Mouse (Mus musculus) liver, adult 2 months (tissue): ENCODE data around the gene Fam161b. TPM values are rescaled to one million over a fixed set of nuclear protein-coding genes. Genes with fewer than 3 reads are reported as not detected.

Experiments
- DNase-seq: peaks from one replicate; pipeline ENCODE4 v3.0.0-alpha.2; 2011; ENCODE audit warnings: low read depth, low spot score; ENCODE audit errors: extremely low read depth
- H3K27ac ChIP-seq: fragments of 200-500 bp; replicated peaks from 2 replicates; pipeline ENCODE4 v1.5.1; 2012; ENCODE audit warnings: low read depth, mild to moderate bottlenecking, control low read depth, inconsistent platforms, low read length; ENCODE audit not compliant: insufficient read depth
- H3K27me3 ChIP-seq: fragments of 200-500 bp; 2 replicates; pipeline ENCODE4 v1.6.1; 2012; ENCODE audit warnings: mild to moderate bottlenecking, moderate library complexity, low read length, inconsistent platforms; ENCODE audit not compliant: control insufficient read depth, insufficient read depth
- H3K36me3 ChIP-seq: fragments of 200-500 bp; 2 replicates; pipeline ENCODE4 v1.6.1; 2012; ENCODE audit warnings: low read length, inconsistent platforms; ENCODE audit not compliant: control insufficient read depth, insufficient read depth
- H3K4me1 ChIP-seq: fragments of 200-500 bp; 2 replicates; pipeline ENCODE4 v1.6.1; 2011; ENCODE audit warnings: low read length; ENCODE audit not compliant: control insufficient read depth, insufficient read depth
- H3K4me3 ChIP-seq: fragments of 200-500 bp; 2 replicates; pipeline ENCODE4 v1.5.1; 2011; ENCODE audit warnings: low read depth, mild to moderate bottlenecking, control low read depth, low read length, moderate library complexity; ENCODE audit not compliant: insufficient read depth
- H3K79me2 ChIP-seq: fragments of 200-500 bp; 2 replicates; pipeline ENCODE4 v1.6.1; 2012; ENCODE audit warnings: inconsistent platforms, mild to moderate bottlenecking, low read length, moderate library complexity; ENCODE audit not compliant: control insufficient read depth, insufficient read depth
- H3K9ac ChIP-seq: fragments of 200-500 bp; 2 replicates; pipeline ENCODE4 v1.6.1; 2012; ENCODE audit warnings: low read depth, mild to moderate bottlenecking, control low read depth, inconsistent platforms, low read length
- CTCF ChIP-seq: fragments of 200-500 bp; IDR thresholded peaks from 2 replicates; pipeline ENCODE4 v1.5.1; 2011; ENCODE audit warnings: low read depth, low read length, control low read depth
- POLR2A ChIP-seq: fragments of 200-500 bp; IDR thresholded peaks from 2 replicates; pipeline ENCODE4 v1.6.1; 2011; ENCODE audit warnings: low read length, control low read depth; ENCODE audit not compliant: insufficient read depth; ENCODE audit errors: extremely low read depth
- WGBS: fragments of 180-500 bp; shearing (Covaris S2); methylation state at CpG from one replicate; pipeline ENCODE4 v1.1.7; 2018; 5-methylcytosine and 5-hydroxymethylcytosine counted together
- polyA plus RNA-seq: library from polyadenylated mRNA; depleted of rRNA; stranded (reverse); fragments of >200 nt; gene quantifications from 2 replicates; pipeline ENCODE4 v1.2.3, GENCODE M21; 2012; rRNA removed
- total RNA-seq: library from RNA; depleted of rRNA; stranded (reverse); fragments of >200 nt; gene quantifications from 2 replicates; pipeline ENCODE4 v1.2.3, GENCODE M21; 2014; rRNA removed

The Fam161b gene
- 0.09 and 0.13 TPM in 2 replicates for total RNA-seq
- polyA plus RNA-seq = 0.15 and 0.16 TPM in 2 replicates

- TF ChIP-seq CTCF (no peak), POLR2A (no peak)
- H3K4me1 ChIP-seq = 0 out of 2 replicates have a peak, but pooled peaks cover 2% of the 10 kb centered on the region
- H3K79me2 ChIP-seq = peaks cover 13% of the 10 kb centered on the region; the same call in 1 of the 2 replicates
- under 1% methylated on average over 51 of the region's 51 CpGs for WGBS
- H3K9ac ChIP-seq = peak within 1 kb of the TSS; percentile 88
- peak within 1 kb of the TSS; percentile 11 for H3K27ac ChIP-seq
- peak within 1 kb of the TSS; percentile 93 for H3K4me3 ChIP-seq
- no peaks in the 10 kb centered on the region for H3K36me3 ChIP-seq
- peak; percentile 98 for DNase-seq
- no peaks in the 10 kb centered on the region for H3K27me3 ChIP-seq
Measured at GRCm38 (mm10) chr12:84361555-84362489, at the start of gene Fam161b, which contains the start of gene Coq6. Gene Fam161b (minus strand): TSS chr12:84361833. Gene Coq6 (plus strand): TSS chr12:84361657.

- DNase-seq = peak; percentile 56
- H3K36me3 ChIP-seq = no peaks in the 10 kb centered on the region
- H3K4me1 ChIP-seq = peaks cover 4% of the 10 kb centered on the region; the same call in 1 of the 2 replicates
- peak within 1 kb of the TSS; percentile 87 for H3K9ac ChIP-seq
- H3K79me2 ChIP-seq = peaks cover 2% of the 10 kb centered on the region; the same call in 1 of the 2 replicates
- no peak for TF ChIP-seq CTCF
- peak; percentile 49; the same call in 1 of the 2 replicates for TF ChIP-seq POLR2A
- H3K27me3 ChIP-seq = no peaks in the 10 kb centered on the region
- H3K4me3 ChIP-seq = peak within 1 kb of the TSS; percentile 87
- whole genome bisulfite sequencing = 2% methylated on average over 62 of the region's 63 CpGs
- H3K27ac ChIP-seq = peak within 1 kb of the TSS; percentile 66
Measured at GRCm38 (mm10) chr12:84408819-84409507, 47.3 kb upstream of the Fam161b start, which contains the start of the genes Entpd5 and Bbof1. Gene Entpd5 (minus strand): TSS chr12:84409029. Gene Bbof1 (plus strand): TSS chr12:84409071.

GRCm38 (mm10) chr12:84407874-84408818, 46.5 kb upstream of the Fam161b start:
- WGBS = under 1% methylated on average over 52 of the region's 52 CpGs
- no peak for DNase-seq
- Histone ChIP-seq H3K9ac (peak overlapping the region; percentile 87), H3K4me3 (peak overlapping the region; percentile 87), H3K27me3 (no peaks in the 10 kb centered on the region), H3K27ac (peak overlapping the region; percentile 66), H3K4me1 (peaks cover 4% of the 10 kb centered on the region; the same call in 1 of the 2 replicates), H3K79me2 (peaks cover 2% of the 10 kb centered on the region; the same call in 1 of the 2 replicates), H3K36me3 (no peaks in the 10 kb centered on the region)
- TF ChIP-seq CTCF = no peak

GRCm38 (mm10) chr12:84407259-84407658, 45.6 kb upstream of the Fam161b start:
- H3K27ac ChIP-seq = no peak overlapping the region
- TF ChIP-seq POLR2A = no peak
- no peak for TF ChIP-seq CTCF
- H3K9ac ChIP-seq = no peak overlapping the region
- WGBS = 64% methylated on average over 4 of the region's 4 CpGs
- no peak overlapping the region for H3K4me3 ChIP-seq
- peaks cover 10% of the 10 kb centered on the region; the same call in 1 of the 2 replicates for H3K4me1 ChIP-seq
- no peak for DNase-seq
- no peaks in the 10 kb centered on the region for H3K27me3 ChIP-seq
- peaks cover 2% of the 10 kb centered on the region; the same call in 1 of the 2 replicates for H3K79me2 ChIP-seq
- H3K36me3 ChIP-seq = no peaks in the 10 kb centered on the region

- TF ChIP-seq CTCF = no peak
- no peak for TF ChIP-seq POLR2A
- WGBS = 97% methylated on average over 6 of the region's 6 CpGs
Measured at GRCm38 (mm10) chr12:84404541-84404940, 42.9 kb upstream of the Fam161b start.

More at GRCm38 (mm10) chr12:84404541-84404940, 42.9 kb upstream of the Fam161b start:
- H3K4me3 ChIP-seq = no peak overlapping the region
- no peak for DNase-seq
- peaks cover 2% of the 10 kb centered on the region; the same call in 1 of the 2 replicates for H3K79me2 ChIP-seq
- H3K27me3 ChIP-seq = no peaks in the 10 kb centered on the region
- H3K36me3 ChIP-seq = no peaks in the 10 kb centered on the region
- peaks cover 10% of the 10 kb centered on the region; the same call in 1 of the 2 replicates for H3K4me1 ChIP-seq
- H3K9ac ChIP-seq = no peak overlapping the region
- H3K27ac ChIP-seq = no peak overlapping the region
